Mouse (Mus musculus) lung, adult 10 weeks (tissue): ENCODE data around the gene Dynll2. TPM values are rescaled to one million over a fixed set of nuclear protein-coding genes. Genes with fewer than 3 reads are reported as not detected.

Experiments used
- polyA plus RNA-seq: library from polyadenylated mRNA; stranded (reverse); fragments of 350-450 nt; fragmentation: Illumina TruSeq; extraction: RNeasy Lipid Tissue Mini Kit (QIAGEN cat#74804); gene quantifications from one replicate; pipeline ENCODE4 v1.2.3, GENCODE M21; 2014; ENCODE audit warnings: low read depth, low replicate concordance; ENCODE audit not compliant: insufficient read depth

Dynll2 gene
- polyA plus RNA-seq = 100 TPM

DNA sequence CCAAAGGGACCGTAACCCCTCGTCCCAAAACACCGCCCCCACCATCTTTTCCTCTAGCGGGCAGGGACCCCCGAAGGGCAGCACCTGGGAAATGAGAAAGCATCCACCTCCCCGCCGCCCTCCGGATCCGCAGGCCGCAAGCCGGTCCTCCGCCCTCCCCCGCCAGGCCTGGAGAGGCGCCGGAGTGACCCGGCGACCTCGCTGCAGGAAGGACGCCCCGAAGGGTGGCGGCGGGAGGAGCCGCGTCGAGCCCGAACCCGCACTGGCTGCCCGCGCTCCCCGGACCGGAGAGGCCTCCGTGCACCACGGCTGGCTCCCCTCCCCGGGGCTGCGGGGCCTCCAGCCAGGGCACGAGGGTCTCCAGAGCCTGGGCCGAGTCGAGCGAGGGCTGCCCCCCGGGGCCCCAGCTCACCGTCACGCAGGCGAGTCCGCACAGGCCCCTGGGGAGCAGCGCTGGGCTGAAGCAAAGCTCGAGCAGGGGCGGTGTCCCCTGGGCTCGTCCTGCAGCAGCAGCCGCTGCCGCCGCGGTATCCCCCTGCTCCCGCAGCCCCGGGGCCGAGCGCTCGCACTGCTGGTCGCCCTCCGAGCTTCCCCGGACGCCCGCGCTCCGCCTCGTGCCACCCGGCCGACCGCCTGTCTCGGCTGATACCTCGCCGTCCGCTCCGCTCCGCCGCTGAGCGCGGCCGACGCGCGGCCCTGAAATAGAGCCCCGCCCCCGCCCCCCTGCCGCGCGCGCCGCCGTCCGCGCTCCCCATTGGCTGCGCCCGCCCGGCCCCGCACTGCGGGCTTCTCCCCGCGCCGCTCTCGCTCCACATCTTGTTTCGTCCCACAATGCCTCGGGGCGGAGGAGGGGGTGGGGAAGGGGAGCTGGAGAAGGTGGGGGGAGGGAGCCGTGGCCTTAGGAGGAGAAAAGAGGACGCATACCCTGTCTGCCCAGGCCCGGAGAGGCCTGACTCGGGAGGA is at the start of gene Dynll2:
Gene Dynll2 (minus strand): TSS at position 703 of the 963 bp plus-strand sequence.

Other genes with a start within 250 kb of the Dynll2 start
- gene Supt4a, start 250.0 kb downstream of the Dynll2 start, polyA plus RNA-seq = 132 TPM
- 1.9 TPM for gene Tspoap1, start 227.0 kb downstream of the Dynll2 start, polyA plus RNA-seq
- gene Mpo, start 194.0 kb downstream of the Dynll2 start, polyA plus RNA-seq = not detected
- not detected for gene Lpo, start 159.2 kb downstream of the Dynll2 start, polyA plus RNA-seq
- gene Mks1, start 134.3 kb downstream of the Dynll2 start, polyA plus RNA-seq = 2.8 TPM
- not detected for gene Epx, start 112.0 kb downstream of the Dynll2 start, polyA plus RNA-seq
- not detected for gene Olfr462, start 95.3 kb downstream of the Dynll2 start, polyA plus RNA-seq
- gene Olfr463, start 90.1 kb downstream of the Dynll2 start, polyA plus RNA-seq = not detected
- gene Olfr464, start 66.6 kb downstream of the Dynll2 start, polyA plus RNA-seq = not detected
- gene Srsf1, start 59.8 kb upstream of the Dynll2 start, polyA plus RNA-seq = 79.3 TPM
- 23.8 TPM for gene Vezf1, start 80.7 kb upstream of the Dynll2 start, polyA plus RNA-seq
- gene Cuedc1, start 110.5 kb upstream of the Dynll2 start, polyA plus RNA-seq = 19.1 TPM
- gene Mrps23, start 216.9 kb upstream of the Dynll2 start, polyA plus RNA-seq = 54.3 TPM